Mouse (Mus musculus) cortical plate, adult 2 months (tissue): ENCODE measurements at regions not wholly inside any gene's neighbourhood (a gene's known extent, or its start where the extent isn't known, plus 50 kb on each side); places are given as distances from the start of the nearest gene placed in this dataset.

Source experiments
- H3K27ac ChIP-seq: fragments of 200-500 bp; 2 replicates; pipeline ENCODE4 v1.5.1; 2012; ENCODE audit warnings: low read length, control low read depth, inconsistent platforms; ENCODE audit not compliant: insufficient read depth
- H3K4me1 ChIP-seq: fragments of 200-500 bp; 2 replicates; pipeline ENCODE4 v1.6.1; 2011; ENCODE audit warnings: low read length; ENCODE audit not compliant: control insufficient read depth, insufficient read depth
- H3K4me3 ChIP-seq: fragments of 200-500 bp; 2 replicates; pipeline ENCODE4 v1.5.1; 2011; ENCODE audit warnings: mild to moderate bottlenecking, low read length, control low read depth; ENCODE audit not compliant: insufficient read depth
- CTCF ChIP-seq: fragments of 200-500 bp; IDR thresholded peaks from 2 replicates; pipeline ENCODE4 v1.5.1; 2011; ENCODE audit warnings: mild to moderate bottlenecking, control low read depth, low read length; ENCODE audit not compliant: insufficient read depth; ENCODE audit errors: extremely low read depth
- POLR2A ChIP-seq: fragments of 200-500 bp; IDR thresholded peaks from 2 replicates; pipeline ENCODE4 v1.6.1; 2011; ENCODE audit warnings: mild to moderate bottlenecking, low read length, control low read depth; ENCODE audit not compliant: insufficient read depth; ENCODE audit errors: extremely low read depth

DNA sequence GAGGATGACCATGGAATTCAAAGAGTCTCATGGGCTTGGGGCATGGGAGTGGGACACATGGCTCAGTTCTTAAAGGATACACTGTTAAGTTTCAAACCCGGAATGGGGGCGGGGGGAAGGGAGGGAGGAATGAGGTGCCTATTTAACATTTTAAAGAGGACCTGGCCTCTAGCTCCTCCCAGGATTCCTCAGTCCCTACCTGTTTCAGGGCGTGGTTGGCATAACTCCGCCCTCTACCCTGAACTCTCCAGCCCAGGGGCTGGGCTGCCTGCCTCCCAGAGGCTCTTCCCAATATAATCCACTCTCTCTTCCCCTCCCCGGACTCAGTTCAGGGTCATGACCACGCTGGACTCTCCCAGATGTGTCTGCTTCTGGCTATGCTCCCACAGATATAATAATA, 108.0 kb downstream of the 2410131K14Rik start:
- H3K27ac ChIP-seq, result no peak overlapping the region
- no peak for TF ChIP-seq CTCF
- no peak for TF ChIP-seq POLR2A
- no peak overlapping the region for H3K4me3 ChIP-seq
- peaks cover 1% of the 10 kb centered on the region for H3K4me1 ChIP-seq

GRCm38 (mm10) chr5:118353689-118354088, 108.7 kb downstream of the 2410131K14Rik start:
- peaks cover 1% of the 10 kb centered on the region for H3K4me1 ChIP-seq
- H3K4me3 ChIP-seq, result no peak overlapping the region
- TF ChIP-seq POLR2A, result no peak
- no peak for TF ChIP-seq CTCF
- H3K27ac ChIP-seq, result no peak overlapping the region

DNA sequence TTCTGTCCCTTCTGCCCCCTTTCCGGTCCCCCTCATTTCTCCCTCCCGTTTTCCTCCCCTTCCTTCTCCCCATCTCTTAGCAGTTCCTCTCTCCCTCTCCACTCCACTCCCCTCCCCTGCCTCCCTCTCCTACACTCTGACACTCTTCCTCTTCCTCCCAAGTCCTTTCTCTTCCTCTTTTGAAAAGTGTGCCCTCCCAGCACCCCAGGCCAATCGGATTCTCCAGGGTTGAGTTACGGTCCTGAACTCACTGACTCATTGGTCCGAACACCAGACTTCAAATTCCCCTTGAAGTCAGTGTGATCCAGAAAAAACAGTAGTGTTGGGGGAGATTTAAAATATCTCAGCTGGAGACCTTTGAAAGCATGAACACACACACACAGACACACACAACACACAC, 109.1 kb downstream of the 2410131K14Rik start:
- TF ChIP-seq CTCF (no peak), POLR2A (no peak)
- Histone ChIP-seq H3K4me1 (peaks cover 1% of the 10 kb centered on the region), H3K27ac (no peak overlapping the region), H3K4me3 (no peak overlapping the region)

GRCm38 (mm10) chr5:118354871-118355270, 109.8 kb downstream of the 2410131K14Rik start:
- Histone ChIP-seq H3K27ac (no peak overlapping the region), H3K4me3 (no peak overlapping the region), H3K4me1 (peaks cover 4% of the 10 kb centered on the region)
- no peak for TF ChIP-seq POLR2A
- no peak for TF ChIP-seq CTCF

- no peak overlapping the region for H3K27ac ChIP-seq
- H3K4me3 ChIP-seq, result no peak overlapping the region
- peaks cover 4% of the 10 kb centered on the region for H3K4me1 ChIP-seq
- TF ChIP-seq CTCF, result no peak
- TF ChIP-seq POLR2A, result no peak
These were observed 110.3 kb downstream of the 2410131K14Rik start for GRCm38 (mm10) chr5:118355287-118355686.

GRCm38 (mm10) chr5:118355691-118356337, 110.8 kb downstream of the 2410131K14Rik start:
- no peak overlapping the region for H3K4me3 ChIP-seq
- no peak overlapping the region for H3K27ac ChIP-seq
- no peak for TF ChIP-seq CTCF
- TF ChIP-seq POLR2A, result no peak
- peaks cover 4% of the 10 kb centered on the region for H3K4me1 ChIP-seq

- Histone ChIP-seq H3K27ac (no peak overlapping the region), H3K4me3 (no peak overlapping the region), H3K4me1 (peaks cover 2% of the 10 kb centered on the region; the same call in 1 of the 2 replicates)
- no peak for TF ChIP-seq POLR2A
- TF ChIP-seq CTCF, result no peak
These were observed 114.8 kb downstream of the 2410131K14Rik start for GRCm38 (mm10) chr5:118359646-118360373.

- Histone ChIP-seq H3K4me1 (peaks cover 2% of the 10 kb centered on the region; the same call in 1 of the 2 replicates), H3K27ac (no peak overlapping the region), H3K4me3 (no peak overlapping the region)
- TF ChIP-seq CTCF (no peak), POLR2A (no peak)
These were observed 115.5 kb downstream of the 2410131K14Rik start for GRCm38 (mm10) chr5:118360374-118361064.

GRCm38 (mm10) chr5:118361133-118361852, 116.3 kb downstream of the 2410131K14Rik start:
- Histone ChIP-seq H3K4me1 (peaks cover 2% of the 10 kb centered on the region; the same call in 1 of the 2 replicates), H3K27ac (no peak overlapping the region), H3K4me3 (no peak overlapping the region)
- TF ChIP-seq POLR2A, result no peak
- TF ChIP-seq CTCF, result no peak
